Mouse (Mus musculus) brown adipose tissue, adult 24 weeks (tissue): ENCODE results near the gene Morc3. TPM values are rescaled to one million over a fixed set of nuclear protein-coding genes. Genes with fewer than 3 reads are reported as not detected.

Experiments used
- H3K27ac ChIP-seq: fragments of 200-500 bp; replicated peaks from 2 replicates; pipeline ENCODE4 v1.5.1; 2012; ENCODE audit warnings: low read depth, mild to moderate bottlenecking, low read length
- H3K4me1 ChIP-seq: fragments of 200-500 bp; 2 replicates; pipeline ENCODE4 v1.6.1; 2012; ENCODE audit warnings: low read length, mixed read lengths; ENCODE audit not compliant: control insufficient read depth, insufficient read depth, insufficient read length
- H3K4me3 ChIP-seq: fragments of 200-500 bp; 2 replicates; pipeline ENCODE4 v1.5.1; 2012; ENCODE audit warnings: low read depth, mild to moderate bottlenecking, low read length, moderate library complexity; ENCODE audit not compliant: insufficient read depth
- polyA plus RNA-seq: library from polyadenylated mRNA; stranded (reverse); fragments of >200 nt; gene quantifications from 2 replicates; pipeline ENCODE4 v1.2.4, GENCODE M21; 2012; ENCODE audit not compliant: missing spikeins, insufficient read depth, insufficient read length

Gene Morc3
- polyA plus RNA-seq, 1 experiment: 9.4 TPM

GRCm38 (mm10) chr16:93917712-93918678, 86.1 kb downstream of the Morc3 start:
- H3K4me1 ChIP-seq: no peaks in the 10 kb centered on the region
- H3K4me3 ChIP-seq: no peak overlapping the region
- no peak overlapping the region for H3K27ac ChIP-seq

GRCm38 (mm10) chr16:93918679-93919060, 86.7 kb downstream of the Morc3 start:
- no peaks in the 10 kb centered on the region for H3K4me1 ChIP-seq
- H3K27ac ChIP-seq: no peak overlapping the region
- no peak overlapping the region for H3K4me3 ChIP-seq

GRCm38 (mm10) chr16:93919189-93919588, 87.3 kb downstream of the Morc3 start:
- Histone ChIP-seq H3K27ac (no peak overlapping the region), H3K4me3 (no peak overlapping the region), H3K4me1 (no peaks in the 10 kb centered on the region)

GRCm38 (mm10) chr16:93920673-93921072, 88.8 kb downstream of the Morc3 start:
- no peaks in the 10 kb centered on the region for H3K4me1 ChIP-seq
- no peak overlapping the region for H3K27ac ChIP-seq
- H3K4me3 ChIP-seq: no peak overlapping the region

- no peak overlapping the region for H3K4me3 ChIP-seq
- no peak overlapping the region for H3K27ac ChIP-seq
- H3K4me1 ChIP-seq: no peaks in the 10 kb centered on the region
These were observed 91.0 kb downstream of the Morc3 start for GRCm38 (mm10) chr16:93922835-93923389.

GRCm38 (mm10) chr16:93923788-93924187, 91.9 kb downstream of the Morc3 start:
- no peak overlapping the region for H3K4me3 ChIP-seq
- H3K27ac ChIP-seq: no peak overlapping the region
- H3K4me1 ChIP-seq: no peaks in the 10 kb centered on the region

Other genes starting within 250 kb of the Morc3 start
- 2.4 and 4.6 TPM in 2 replicates for gene Setd4, start 228.1 kb upstream of the Morc3 start, polyA plus RNA-seq
- gene Cbr1, start 226.3 kb upstream of the Morc3 start, polyA plus RNA-seq: 91.1 and 93.4 TPM in 2 replicates
- gene Gm5678, start 204.0 kb upstream of the Morc3 start, polyA plus RNA-seq: not detected in 2 replicates
- gene Cbr3, start 148.9 kb upstream of the Morc3 start, polyA plus RNA-seq: 7.2 TPM in 2 replicates
- gene Dop1b, start 120.2 kb upstream of the Morc3 start, polyA plus RNA-seq: 18.9 and 24.0 TPM in 2 replicates
- not detected in 2 replicates for gene Chaf1b, start 51.8 kb downstream of the Morc3 start, polyA plus RNA-seq
- not detected in 2 replicates for gene Cldn14, start 176.7 kb downstream of the Morc3 start, polyA plus RNA-seq